Mouse (Mus musculus): ENCODE data around the gene Zdhhc1.
A peak's percentile ranks its signal among the peaks of the same experiment; 100 is the strongest.

Zdhhc1 gene

DNA sequence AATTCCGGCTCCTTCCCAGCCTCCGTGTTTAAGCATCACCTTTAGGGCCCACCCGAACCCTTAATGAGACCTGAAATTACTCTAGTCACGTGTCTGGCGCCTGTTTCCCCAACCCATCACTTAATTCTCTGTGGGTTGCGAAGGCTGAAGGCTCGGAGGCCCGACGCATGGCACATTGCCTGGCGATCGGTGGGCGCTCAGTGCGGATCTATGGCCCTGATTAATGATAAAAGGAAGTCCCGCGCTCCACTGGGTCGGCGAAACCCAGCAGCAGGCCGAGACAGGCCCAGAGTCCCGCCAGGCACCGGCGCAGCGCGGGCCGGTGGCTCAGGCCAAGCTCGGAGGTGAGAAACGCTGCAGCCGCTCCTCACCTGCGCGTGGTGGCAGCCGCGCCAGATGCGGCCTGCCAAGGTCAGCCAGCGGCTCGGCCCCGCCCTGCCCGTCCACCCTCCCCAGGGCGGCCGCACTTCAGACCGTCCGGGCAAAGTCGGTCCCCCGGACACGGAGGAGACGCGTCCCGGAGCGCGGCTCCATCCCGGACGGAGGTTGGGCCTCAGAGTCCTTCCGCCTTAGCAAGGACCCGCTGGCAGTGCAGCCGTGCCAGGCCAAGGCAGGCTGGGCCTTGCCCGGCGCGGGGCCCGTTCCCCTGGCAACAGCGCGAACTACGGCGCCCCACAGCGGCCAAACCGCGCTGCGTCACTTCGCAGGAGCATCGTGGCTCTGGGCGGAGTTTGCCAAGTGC lies at the start of gene Zdhhc1:
TSS of gene Zdhhc1 (minus strand) at position 464 of the 742 bp plus-strand sequence.
- peak; percentile 84 for DNase-seq (ENCODE audit: low read depth, low spot score)

DNA sequence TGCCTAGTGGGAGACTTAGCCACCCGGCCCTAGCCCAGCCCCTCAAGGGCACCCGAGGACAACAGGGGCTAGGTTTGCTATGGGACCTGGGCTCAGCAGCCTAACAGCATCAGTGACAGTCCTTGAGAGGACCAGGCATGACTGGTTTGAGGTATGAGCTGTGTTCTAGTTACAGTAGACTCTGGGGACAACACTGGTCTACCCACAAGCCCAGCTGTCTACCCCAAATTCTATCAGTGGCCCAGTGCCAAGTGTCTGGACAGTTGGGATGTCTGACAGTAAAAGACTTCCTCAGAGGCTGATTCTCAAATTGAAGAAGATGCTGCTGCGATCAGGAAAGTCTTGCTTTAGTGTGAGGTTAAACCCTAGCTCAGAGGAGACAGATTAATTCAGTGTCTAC lies 48.5 kb upstream of the Zdhhc1 start:
- DNase-seq (ENCODE audit: low read depth, low spot score) = no peak

- no peak for DNase-seq (ENCODE audit: low read depth, low spot score)
These were observed 48.0 kb upstream of the Zdhhc1 start for GRCm38 (mm10) chr8:105544544-105545205.

GRCm38 (mm10) chr8:105543703-105544102 lies 47.0 kb upstream of the Zdhhc1 start:
- DNase-seq (ENCODE audit: low read depth, low spot score) = no peak

GRCm38 (mm10) chr8:105542808-105543207 lies 46.1 kb upstream of the Zdhhc1 start:
- no peak for DNase-seq (ENCODE audit: low read depth, low spot score)

DNA sequence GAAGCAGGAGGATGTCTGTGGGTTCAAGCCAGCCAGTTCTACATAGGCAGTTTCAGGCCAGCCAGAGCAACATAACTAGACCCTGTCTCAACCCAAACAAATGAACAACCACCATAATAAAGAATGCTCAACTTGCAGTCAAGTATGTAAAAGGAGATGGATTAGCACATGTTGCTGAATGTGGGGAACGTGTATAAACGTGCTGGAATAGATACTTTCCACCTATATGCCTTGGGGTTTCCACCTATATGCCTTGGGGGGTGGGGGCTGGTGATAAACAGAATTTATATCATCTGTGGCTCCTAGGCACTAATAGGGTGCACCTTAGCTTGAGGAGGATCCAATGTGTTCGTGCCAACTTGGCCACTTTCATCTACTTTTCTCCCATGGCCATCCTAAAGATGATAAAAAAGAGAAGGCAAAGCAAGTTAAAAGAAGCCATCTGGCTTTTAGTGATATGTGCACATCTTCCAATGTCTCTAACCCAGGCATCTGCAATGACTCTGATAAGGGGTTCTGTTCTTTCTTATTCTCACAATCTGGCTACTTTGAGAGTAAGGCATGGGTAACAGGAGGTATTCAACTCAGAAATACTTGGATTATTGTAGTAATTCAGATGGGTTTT lies 45.4 kb upstream of the Zdhhc1 start:
- DNase-seq (ENCODE audit: low read depth, low spot score) = no peak

GRCm38 (mm10) chr8:105538940-105539339 lies 42.2 kb upstream of the Zdhhc1 start:
- DNase-seq (ENCODE audit: low read depth, low spot score) = no peak

- no peak for DNase-seq (ENCODE audit: low read depth, low spot score)
These were observed 40.4 kb upstream of the Zdhhc1 start for GRCm38 (mm10) chr8:105537011-105537677.

DNA sequence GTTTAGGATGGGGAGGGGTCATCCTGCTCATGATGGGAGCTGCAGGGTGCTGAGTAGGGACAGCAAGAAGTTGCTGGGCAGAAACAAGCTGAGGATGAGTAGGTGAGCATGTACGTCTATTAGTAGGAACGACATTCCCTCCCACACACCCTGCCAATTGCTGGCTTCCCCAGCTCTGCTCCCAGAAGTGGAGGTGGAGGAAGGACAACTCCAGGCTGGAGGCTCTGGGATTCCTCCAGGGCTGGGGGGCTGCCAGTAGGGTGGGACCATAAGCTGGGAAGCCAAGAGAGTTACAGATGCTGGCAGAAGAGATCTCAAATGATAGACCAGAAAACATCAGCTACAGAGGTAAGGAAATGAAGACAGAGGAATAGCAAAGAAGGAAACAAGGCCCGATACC lies 39.8 kb upstream of the Zdhhc1 start:
- DNase-seq (ENCODE audit: low read depth, low spot score) = no peak

GRCm38 (mm10) chr8:105533892-105534329 lies 37.2 kb upstream of the Zdhhc1 start:
- peak; percentile 76 for DNase-seq (ENCODE audit: low read depth, low spot score)

DNA sequence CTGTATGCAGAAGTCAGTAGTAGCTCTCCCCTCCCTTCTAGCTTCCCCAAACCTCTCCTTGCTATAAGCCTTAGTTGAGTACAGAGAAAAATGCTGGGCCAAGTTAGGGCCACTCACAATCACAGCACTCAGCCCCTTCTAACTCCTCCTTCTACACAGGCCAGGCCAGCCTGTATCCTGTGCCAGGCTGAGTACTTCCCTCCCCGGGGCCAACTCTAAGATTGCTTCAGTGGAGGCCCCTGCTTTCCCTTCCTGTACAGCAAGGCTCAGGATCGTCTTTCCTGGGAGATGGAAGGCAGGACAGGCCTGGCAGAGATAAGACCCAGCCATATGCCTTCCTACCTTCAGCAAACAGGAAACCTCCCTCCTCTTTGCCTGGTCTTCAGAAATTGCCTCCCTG lies 36.7 kb upstream of the Zdhhc1 start:
- DNase-seq (ENCODE audit: low read depth, low spot score) = no peak

GRCm38 (mm10) chr8:105531774-105532173 lies 35.1 kb upstream of the Zdhhc1 start:
- peak; percentile 69 for DNase-seq (ENCODE audit: low read depth, low spot score)

DNA sequence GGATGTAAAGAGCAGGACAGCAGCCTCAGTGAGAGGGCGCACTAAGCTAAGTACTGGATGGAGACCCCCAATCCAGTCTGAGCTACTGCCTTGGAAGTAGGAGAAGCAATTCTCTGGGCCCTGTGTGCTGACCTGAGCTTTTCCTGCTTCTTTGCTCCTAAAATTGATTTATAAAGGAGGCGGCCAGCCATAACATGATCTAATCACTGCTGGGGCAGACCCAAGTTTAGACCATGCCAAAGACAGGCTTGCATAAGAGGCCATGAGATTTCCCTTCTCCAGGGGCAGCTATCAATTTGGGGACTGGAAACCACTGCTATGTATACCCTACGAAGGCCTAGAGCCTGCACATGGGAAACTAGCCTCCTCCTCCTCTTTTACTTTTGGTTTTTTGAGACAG lies 32.6 kb upstream of the Zdhhc1 start:
- no peak for DNase-seq (ENCODE audit: low read depth, low spot score)

- DNase-seq (ENCODE audit: low read depth, low spot score) = no peak
These were observed 31.5 kb upstream of the Zdhhc1 start for GRCm38 (mm10) chr8:105528206-105528605.

DNA sequence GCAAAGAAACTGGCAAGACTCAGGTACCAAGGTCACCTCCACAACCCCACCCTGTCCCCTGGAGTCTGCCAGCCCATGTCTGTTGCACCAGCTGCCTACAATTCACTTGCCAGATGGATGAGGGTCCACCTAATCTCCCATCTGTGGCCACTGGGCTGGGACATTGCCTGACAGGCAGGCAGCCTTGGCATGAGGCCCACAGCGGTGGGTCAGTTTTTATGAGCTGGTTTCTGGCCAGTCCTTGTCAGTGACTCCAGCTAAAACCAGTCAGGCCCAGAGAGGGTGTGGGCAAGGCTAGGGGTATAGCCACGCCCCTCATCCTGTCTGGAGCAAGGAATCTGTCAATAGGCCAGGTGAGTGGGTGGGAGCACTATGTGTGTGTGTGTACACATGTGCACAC lies 30.4 kb upstream of the Zdhhc1 start:
- DNase-seq (ENCODE audit: low read depth, low spot score) = no peak

GRCm38 (mm10) chr8:105522890-105523289 lies 26.2 kb upstream of the Zdhhc1 start:
- no peak for DNase-seq (ENCODE audit: low read depth, low spot score)

DNA sequence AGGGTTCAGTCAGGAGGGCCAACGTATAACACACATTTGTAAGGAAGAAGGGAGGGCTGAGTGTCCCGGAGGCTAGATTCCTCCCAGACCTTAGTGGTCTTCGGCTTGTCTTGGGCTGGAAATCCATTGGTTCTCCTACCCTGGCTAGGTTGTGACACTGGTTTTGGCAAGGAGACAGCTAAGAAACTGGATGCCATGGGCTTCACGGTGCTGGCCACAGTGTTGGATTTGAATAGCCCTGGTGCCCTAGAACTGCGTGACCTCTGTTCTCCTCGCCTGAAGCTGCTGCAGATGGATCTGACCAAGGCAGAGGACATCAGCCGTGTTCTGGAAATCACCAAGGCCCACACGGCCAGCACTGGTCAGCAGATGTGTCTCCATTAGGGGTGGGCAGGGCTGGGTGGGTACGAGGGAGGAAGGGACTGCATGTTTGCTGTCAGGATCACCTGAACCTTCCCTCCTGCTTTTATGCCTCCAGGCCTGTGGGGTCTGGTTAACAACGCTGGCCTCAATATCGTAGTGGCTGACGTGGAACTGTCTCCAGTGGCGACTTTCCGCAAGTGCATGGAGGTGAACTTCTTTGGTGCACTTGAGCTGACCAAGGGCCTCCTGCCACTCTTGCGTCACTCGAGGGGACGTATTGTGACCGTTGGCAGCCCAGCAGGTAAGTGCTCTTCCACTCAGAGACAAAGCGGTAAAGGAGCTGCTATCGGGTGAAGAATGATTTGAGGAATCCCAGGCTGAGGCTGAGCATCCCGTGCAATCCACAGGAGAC lies 25.5 kb upstream of the Zdhhc1 start:
- no peak for DNase-seq (ENCODE audit: low read depth, low spot score)

DNA sequence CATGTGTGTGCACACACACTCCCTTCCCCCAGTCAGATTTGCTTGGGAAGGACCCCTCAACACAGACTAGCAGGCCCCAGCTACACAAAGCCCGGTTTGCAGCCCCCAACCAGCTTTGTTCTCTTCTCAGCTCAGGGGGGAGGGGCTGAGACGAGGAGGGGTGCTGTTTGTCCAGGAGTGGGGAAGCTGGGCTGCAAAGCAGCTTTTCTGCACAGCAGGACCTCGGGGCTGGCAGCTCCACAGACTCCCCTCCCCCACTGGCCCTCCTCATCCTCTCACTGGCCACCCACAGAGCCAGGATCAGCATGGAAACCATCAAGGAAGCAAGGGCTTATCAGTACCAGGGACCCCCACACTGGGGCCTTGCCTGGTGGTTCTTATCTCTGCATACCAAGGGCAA lies 24.4 kb upstream of the Zdhhc1 start:
- no peak for DNase-seq (ENCODE audit: low read depth, low spot score)

- no peak for DNase-seq (ENCODE audit: low read depth, low spot score)
These were observed 23.8 kb upstream of the Zdhhc1 start for GRCm38 (mm10) chr8:105520521-105520920.

DNA sequence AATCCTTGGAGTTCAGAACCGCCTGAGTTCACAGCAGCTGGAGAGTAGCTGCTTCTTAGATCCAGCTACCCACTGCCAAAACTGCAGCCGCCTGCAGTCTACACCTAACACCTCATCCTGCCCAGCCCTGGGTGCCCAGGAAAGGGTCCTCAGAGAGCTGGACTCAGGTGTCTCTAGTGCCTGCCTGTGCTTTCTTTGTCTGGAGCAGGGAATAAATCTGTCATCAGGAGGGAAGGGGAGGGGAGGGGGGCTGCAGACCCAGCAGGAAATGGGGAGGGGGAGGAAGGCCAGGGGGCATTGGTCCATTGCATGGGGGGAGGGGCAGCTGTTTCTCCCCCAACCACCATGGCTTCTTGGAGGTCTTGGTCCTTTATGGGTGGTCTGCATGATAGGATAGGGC lies 22.9 kb upstream of the Zdhhc1 start:
- DNase-seq (ENCODE audit: low read depth, low spot score) = no peak
